Mouse (Mus musculus) yolk sac, embryonic 10.5 days (tissue): ENCODE results near the gene Gm49393.

Experiments
- DNase-seq: peaks from one replicate; pipeline ENCODE4 v3.0.0-alpha.2; 2017; ENCODE audit warnings: low spot score

Gm49393 gene

GRCm38 (mm10) chr13:60809690-60810089 lies 125.7 kb downstream of the Gm49393 start:
- no peak for DNase-seq
